Mouse (Mus musculus) liver, adult 2 months (tissue): ENCODE data around the gene Oas1c.

Source experiments
- CTCF ChIP-seq: fragments of 200-500 bp; IDR thresholded peaks from 2 replicates; pipeline ENCODE4 v1.5.1; 2011; ENCODE audit warnings: low read depth, low read length, control low read depth
- POLR2A ChIP-seq: fragments of 200-500 bp; IDR thresholded peaks from 2 replicates; pipeline ENCODE4 v1.6.1; 2011; ENCODE audit warnings: low read length, control low read depth; ENCODE audit not compliant: insufficient read depth; ENCODE audit errors: extremely low read depth

DNA sequence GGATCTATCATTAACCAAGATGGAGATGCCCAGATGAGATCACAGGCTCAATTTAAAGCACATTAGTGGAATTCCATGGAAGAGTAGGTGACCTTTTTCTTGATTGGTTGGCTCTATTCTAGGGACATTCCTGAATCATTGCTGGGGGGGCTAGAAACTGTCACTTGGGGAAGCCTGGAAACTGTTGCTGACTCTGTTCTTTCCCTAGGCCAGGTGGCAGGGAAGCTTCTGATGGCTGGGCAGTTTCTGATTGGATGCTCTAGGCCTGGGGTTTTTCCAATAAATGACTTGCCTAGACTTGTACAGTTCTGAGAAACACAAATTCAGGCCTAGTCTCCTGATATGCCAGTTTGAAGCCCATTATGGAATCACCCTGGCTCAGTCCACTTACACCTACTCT, 6.7 kb upstream of the Oas1c start:
- TF ChIP-seq POLR2A (no peak), CTCF (no peak)
